Mouse (Mus musculus): ENCODE data around the gene Gbx2. TPM values are rescaled to one million over a fixed set of nuclear protein-coding genes. Genes with fewer than 3 reads are reported as not detected.
A peak's percentile ranks its signal among the peaks of the same experiment; 100 is the strongest.

The Gbx2 gene
- polyA plus RNA-seq, 1 experiment from 2014 or later = 0.27 TPM

GRCm38 (mm10) chr1:89968111-89968851 is 37.3 kb upstream of the Gbx2 start:
- H3K4me2 ChIP-seq (ENCODE audit: low read length) = peak overlapping the region; percentile 89
- H3K4me1 ChIP-seq (ENCODE audit: control insufficient read depth in 2 of 2, insufficient read depth in 2 of 2, low read length in 2 of 2) = 0 out of 4 replicates have a peak, but pooled peaks cover 0 to 3% of the 10 kb centered on the region in 2 experiments
- H3K36me3 ChIP-seq (ENCODE audit: control insufficient read depth, insufficient read depth, low read length) = no peaks in the 10 kb centered on the region
- H3K27me3 ChIP-seq (ENCODE audit: control insufficient read depth, insufficient read depth, low read length) = peaks cover 53% of the 10 kb centered on the region
- peak overlapping the region; percentile 67 for H3K4me3 ChIP-seq (ENCODE audit: control insufficient read depth in 1 of 2, insufficient read depth in 1 of 2, low read depth in 1 of 2, low read length in 2 of 2)
- no peak for ATAC-seq (ENCODE audit: insufficient number of reproducible peaks, insufficient read depth, low FRiP score, low read depth)
- H3K9me3 ChIP-seq (ENCODE audit: control insufficient read depth, low read length) = no peaks in the 10 kb centered on the region
- no peak overlapping the region for H3K27ac ChIP-seq (replicated peaks in 1 of 2; ENCODE audit: control insufficient read depth in 1 of 2, insufficient read depth in 1 of 2, low read depth in 2 of 2, low read length in 2 of 2)
- H3K9ac ChIP-seq (ENCODE audit: low read length) = peak overlapping the region; percentile 68
- WGBS = 1% methylated on average over 95 of the region's 95 CpGs

GRCm38 (mm10) chr1:89967585-89967984 is 36.6 kb upstream of the Gbx2 start:
- peaks cover 53% of the 10 kb centered on the region for H3K27me3 ChIP-seq (ENCODE audit: control insufficient read depth, insufficient read depth, low read length)

GRCm38 (mm10) chr1:89964426-89964825 is 33.4 kb upstream of the Gbx2 start:
- no peaks in the 10 kb centered on the region for H3K36me3 ChIP-seq (ENCODE audit: control insufficient read depth, insufficient read depth, low read length)
- H3K9me3 ChIP-seq (ENCODE audit: control insufficient read depth, low read length) = no peaks in the 10 kb centered on the region
- H3K27ac ChIP-seq (replicated peaks in 1 of 2; ENCODE audit: control insufficient read depth in 1 of 2, insufficient read depth in 1 of 2, low read depth in 2 of 2, low read length in 2 of 2) = no peak overlapping the region
- peaks cover 0 to 3% of the 10 kb centered on the region in 2 experiments; a peak in 1 of 4 replicates for H3K4me1 ChIP-seq (ENCODE audit: control insufficient read depth in 2 of 2, insufficient read depth in 2 of 2, low read length in 2 of 2)
- H3K4me3 ChIP-seq (ENCODE audit: control insufficient read depth in 1 of 2, insufficient read depth in 1 of 2, low read depth in 1 of 2, low read length in 2 of 2) = no peak overlapping the region
- ATAC-seq (ENCODE audit: insufficient number of reproducible peaks, insufficient read depth, low FRiP score, low read depth) = no peak
- no peak overlapping the region for H3K4me2 ChIP-seq (ENCODE audit: low read length)
- H3K9ac ChIP-seq (ENCODE audit: low read length) = no peak overlapping the region
- peaks cover 42% of the 10 kb centered on the region for H3K27me3 ChIP-seq (ENCODE audit: control insufficient read depth, insufficient read depth, low read length)
- 66% methylated on average over 12 of the region's 12 CpGs for WGBS

More at GRCm38 (mm10) chr1:89967585-89967984, 36.6 kb upstream of the Gbx2 start:
- Histone ChIP-seq H3K4me3 (ENCODE audit: control insufficient read depth in 1 of 2, insufficient read depth in 1 of 2, low read depth in 1 of 2, low read length in 2 of 2) (peak overlapping the region in 1 of 2 experiments; percentile 67; a peak in 1 of 4 replicates), H3K27ac (replicated peaks in 1 of 2; ENCODE audit: control insufficient read depth in 1 of 2, insufficient read depth in 1 of 2, low read depth in 2 of 2, low read length in 2 of 2) (no peak overlapping the region), H3K9ac (ENCODE audit: low read length) (no peak overlapping the region), H3K36me3 (ENCODE audit: control insufficient read depth, insufficient read depth, low read length) (no peaks in the 10 kb centered on the region), H3K9me3 (ENCODE audit: control insufficient read depth, low read length) (no peaks in the 10 kb centered on the region), H3K4me2 (ENCODE audit: low read length) (peak overlapping the region; percentile 89), H3K4me1 (ENCODE audit: control insufficient read depth in 2 of 2, insufficient read depth in 2 of 2, low read length in 2 of 2) (0 out of 4 replicates have a peak, but pooled peaks cover 0 to 3% of the 10 kb centered on the region in 2 experiments)
- 20% methylated on average over 9 of the region's 9 CpGs for WGBS
- ATAC-seq (ENCODE audit: insufficient number of reproducible peaks, insufficient read depth, low FRiP score, low read depth) = no peak

- H3K9me3 ChIP-seq (ENCODE audit: control insufficient read depth, low read length) = no peaks in the 10 kb centered on the region
- H3K4me3 ChIP-seq (ENCODE audit: control insufficient read depth in 1 of 2, insufficient read depth in 1 of 2, low read depth in 1 of 2, low read length in 2 of 2) = no peak overlapping the region
- H3K4me1 ChIP-seq (ENCODE audit: control insufficient read depth in 2 of 2, insufficient read depth in 2 of 2, low read length in 2 of 2) = no peaks in the 10 kb centered on the region; a peak in 1 of 4 replicates
- no peaks in the 10 kb centered on the region for H3K36me3 ChIP-seq (ENCODE audit: control insufficient read depth, insufficient read depth, low read length)
- ATAC-seq (ENCODE audit: insufficient number of reproducible peaks, insufficient read depth, low FRiP score, low read depth) = no peak
- peaks cover 33% of the 10 kb centered on the region for H3K27me3 ChIP-seq (ENCODE audit: control insufficient read depth, insufficient read depth, low read length)
- 86% methylated on average over 2 of the region's 2 CpGs for WGBS
- H3K27ac ChIP-seq (replicated peaks in 1 of 2; ENCODE audit: control insufficient read depth in 1 of 2, insufficient read depth in 1 of 2, low read depth in 2 of 2, low read length in 2 of 2) = no peak overlapping the region
- H3K9ac ChIP-seq (ENCODE audit: low read length) = no peak overlapping the region
- no peak overlapping the region for H3K4me2 ChIP-seq (ENCODE audit: low read length)
Measured at GRCm38 (mm10) chr1:89963296-89963695, 32.3 kb upstream of the Gbx2 start.

GRCm38 (mm10) chr1:89962092-89962491 is 31.1 kb upstream of the Gbx2 start:
- Histone ChIP-seq H3K4me1 (ENCODE audit: control insufficient read depth in 2 of 2, insufficient read depth in 2 of 2, low read length in 2 of 2) (no peaks in the 10 kb centered on the region; a peak in 1 of 4 replicates), H3K4me2 (ENCODE audit: low read length) (no peak overlapping the region), H3K9me3 (ENCODE audit: control insufficient read depth, low read length) (no peaks in the 10 kb centered on the region), H3K27ac (replicated peaks in 1 of 2; ENCODE audit: control insufficient read depth in 1 of 2, insufficient read depth in 1 of 2, low read depth in 2 of 2, low read length in 2 of 2) (no peak overlapping the region), H3K36me3 (ENCODE audit: control insufficient read depth, insufficient read depth, low read length) (no peaks in the 10 kb centered on the region), H3K4me3 (ENCODE audit: control insufficient read depth in 1 of 2, insufficient read depth in 1 of 2, low read depth in 1 of 2, low read length in 2 of 2) (no peak overlapping the region), H3K27me3 (ENCODE audit: control insufficient read depth, insufficient read depth, low read length) (peaks cover 24% of the 10 kb centered on the region), H3K9ac (ENCODE audit: low read length) (0 out of 2 replicates have a peak overlapping the region, but pooled peaks have one; percentile 11)
- no peak for ATAC-seq (ENCODE audit: insufficient number of reproducible peaks, insufficient read depth, low FRiP score, low read depth)
- WGBS = 30% methylated on average over 13 of the region's 13 CpGs

- Histone ChIP-seq H3K36me3 (ENCODE audit: control insufficient read depth, insufficient read depth, low read length) (no peaks in the 10 kb centered on the region), H3K4me2 (ENCODE audit: low read length) (no peak overlapping the region), H3K27me3 (ENCODE audit: control insufficient read depth, insufficient read depth, low read length) (peaks cover 19% of the 10 kb centered on the region), H3K4me1 (ENCODE audit: control insufficient read depth in 2 of 2, insufficient read depth in 2 of 2, low read length in 2 of 2) (no peaks in the 10 kb centered on the region; a peak in 1 of 4 replicates), H3K9ac (ENCODE audit: low read length) (no peak overlapping the region), H3K27ac (replicated peaks in 1 of 2; ENCODE audit: control insufficient read depth in 1 of 2, insufficient read depth in 1 of 2, low read depth in 2 of 2, low read length in 2 of 2) (no peak overlapping the region), H3K4me3 (ENCODE audit: control insufficient read depth in 1 of 2, insufficient read depth in 1 of 2, low read depth in 1 of 2, low read length in 2 of 2) (no peak overlapping the region), H3K9me3 (ENCODE audit: control insufficient read depth, low read length) (no peaks in the 10 kb centered on the region)
- no peak for ATAC-seq (ENCODE audit: insufficient number of reproducible peaks, insufficient read depth, low FRiP score, low read depth)
- 78% methylated on average over 4 of the region's 4 CpGs for WGBS
Measured at GRCm38 (mm10) chr1:89959393-89959792, 28.4 kb upstream of the Gbx2 start.

- H3K9ac ChIP-seq (ENCODE audit: low read length) = no peak overlapping the region
- H3K9me3 ChIP-seq (ENCODE audit: control insufficient read depth, low read length) = no peaks in the 10 kb centered on the region
- H3K4me2 ChIP-seq (ENCODE audit: low read length) = peak overlapping the region; percentile 48
- 3% methylated on average over 16 of the region's 16 CpGs for WGBS
- H3K27me3 ChIP-seq (ENCODE audit: control insufficient read depth, insufficient read depth, low read length) = peaks cover 76% of the 10 kb centered on the region
- ATAC-seq (ENCODE audit: insufficient number of reproducible peaks, insufficient read depth, low FRiP score, low read depth) = no peak
- no peaks in the 10 kb centered on the region for H3K36me3 ChIP-seq (ENCODE audit: control insufficient read depth, insufficient read depth, low read length)
- peaks cover 4 to 11% of the 10 kb centered on the region in 2 experiments; a peak in 3 of 4 replicates for H3K4me1 ChIP-seq (ENCODE audit: control insufficient read depth in 2 of 2, insufficient read depth in 2 of 2, low read length in 2 of 2)
- no peak overlapping the region for H3K4me3 ChIP-seq (ENCODE audit: control insufficient read depth in 1 of 2, insufficient read depth in 1 of 2, low read depth in 1 of 2, low read length in 2 of 2)
- no peak overlapping the region for H3K27ac ChIP-seq (replicated peaks in 1 of 2; ENCODE audit: control insufficient read depth in 1 of 2, insufficient read depth in 1 of 2, low read depth in 2 of 2, low read length in 2 of 2)
Measured at GRCm38 (mm10) chr1:89943202-89943601, 12.2 kb upstream of the Gbx2 start.

Measured in heart, embryonic 14.5 days (tissue).